Mouse (Mus musculus): ENCODE data around the gene Itpripl2. TPM values are rescaled to one million over a fixed set of nuclear protein-coding genes. Genes with fewer than 3 reads are reported as not detected.

The Itpripl2 gene
- total RNA-seq, 2 experiments from 2014 or later, result 2.7 to 3.4 TPM

GRCm38 (mm10) chr7:118448134-118448967, 43.4 kb downstream of the Itpripl2 start, which contains the start of gene Syt17:
Syt17 (minus strand) TSS chr7:118448222.
- intact Hi-C loops (cut with DNase I), result loop anchor here (1.0 to 10.0 kb wide), 3 partner anchors 70 to 236 kb away; no protein-coding TSS in a partner anchor
- peak; percentile 49 to 52 for DNase-seq (ENCODE audit: low spot score in 2 of 2)

GRCm38 (mm10) chr7:118447291-118448133, 44.3 kb downstream of the Itpripl2 start:
- intact Hi-C loops (cut with DNase I), result loop anchor here (1.0 to 10.0 kb wide), 3 partner anchors 71 to 237 kb away; no protein-coding TSS in a partner anchor
- DNase-seq (ENCODE audit: low spot score in 2 of 2), result peak in 1 of 2 experiments; percentile 18

- intact Hi-C loops (cut with DNase I), result loop anchor here (10.0 kb wide), 1 partner anchor 241 kb away; no protein-coding TSS in a partner anchor
- DNase-seq (ENCODE audit: low spot score in 2 of 2), result no peak
Measured at GRCm38 (mm10) chr7:118443895-118444485, 47.8 kb downstream of the Itpripl2 start.

GRCm38 (mm10) chr7:118443371-118443770, 48.4 kb downstream of the Itpripl2 start:
- intact Hi-C loops (cut with DNase I), result loop anchor here (10.0 kb wide), 1 partner anchor 241 kb away; no protein-coding TSS in a partner anchor
- peak; percentile 36 to 39 for DNase-seq (ENCODE audit: low spot score in 2 of 2)

- intact Hi-C loops (cut with DNase I), result loop anchor here (2.0 to 10.0 kb wide), 2 partner anchors 77 to 243 kb away; no protein-coding TSS in a partner anchor
- DNase-seq (ENCODE audit: low spot score in 2 of 2), result peak; percentile 28 to 29
Measured at GRCm38 (mm10) chr7:118441535-118441934, 50.2 kb downstream of the Itpripl2 start.

- peak in 1 of 2 experiments; percentile 17 for DNase-seq (ENCODE audit: low spot score in 2 of 2)
- intact Hi-C loops (cut with DNase I), result no loop called here
Measured at GRCm38 (mm10) chr7:118437101-118437802, 54.5 kb downstream of the Itpripl2 start.

Other genes with a start within 250 kb of the Itpripl2 start
- 10 to 100 TPM; 58.7 to 88.1 TPM for gene Smg1, start 248.3 kb downstream of the Itpripl2 start, total RNA-seq (2021)
- 10 to 100 TPM; 55.3 to 70.6 TPM for gene Syt17, start 43.8 kb downstream of the Itpripl2 start, total RNA-seq (2021)
- gene Coq7, start 41.4 kb upstream of the Itpripl2 start, total RNA-seq (2021), result 10 to 100 TPM; 30.8 to 37.6 TPM
- gene Tmc7, start 92.8 kb upstream of the Itpripl2 start, total RNA-seq (2021), result 10 to 100 TPM; 15.2 to 19.5 TPM
- gene Tmc5, start 105.3 kb upstream of the Itpripl2 start, total RNA-seq (2021), result under 1 TPM; 0.15 to 0.50 TPM
- gene Gde1, start 213.8 kb upstream of the Itpripl2 start, total RNA-seq (2021), result 100 to 1,000 TPM; 258 to 307 TPM
- 10 to 100 TPM; 50.0 to 52.4 TPM for gene Ccp110, start 220.6 kb upstream of the Itpripl2 start, total RNA-seq (2021)
- gene Vps35l, start 248.3 kb upstream of the Itpripl2 start, total RNA-seq (2021), result 10 to 100 TPM; 55.8 to 60.3 TPM

All from left cerebral cortex, postnatal 36 days (tissue).